Mouse (Mus musculus): ENCODE results near the gene March9.

GRCm38 (mm10) chr10:127017071-127017470 is 42.9 kb downstream of the March9 start:
- no peak for TF ChIP-seq POLR2A (IDR thresholded peaks at IDR 0.05; ENCODE audit: low read depth, low read length)
- no peak for TF ChIP-seq CTCF (conservative IDR thresholded peaks at IDR 0.05; ENCODE audit: insufficient read depth, insufficient read length, low read depth, low read length)
